Mouse (Mus musculus) CH12.LX (cell line): ENCODE data around the gene Smndc1. TPM values are rescaled to one million over a fixed set of nuclear protein-coding genes. Genes with fewer than 3 reads are reported as not detected.

ENCODE experiments used
- DNase-seq: peaks from one replicate; pipeline ENCODE4 v3.0.0-alpha.2; 2013; ENCODE audit errors: extremely low read depth
- H3K27ac ChIP-seq: 2 replicates; pipeline ENCODE4 v1.5.1; 2012; ENCODE audit warnings: low read depth, mild to moderate bottlenecking, control low read depth, moderate library complexity; ENCODE audit not compliant: insufficient read depth
- H3K27me3 ChIP-seq: replicated peaks from 2 replicates; pipeline ENCODE3; 2012; ENCODE audit warnings: inconsistent platforms
- H3K36me3 ChIP-seq, 2 experiments: replicated peaks in 1 of 2; 2 replicates each; pipeline versions ENCODE3 to v1.6.1; 2012; ENCODE audit warnings: inconsistent platforms in 1 of 2, low read length in 1 of 2, mild to moderate bottlenecking in 1 of 2, mixed read lengths in 1 of 2, moderate library complexity in 1 of 2; ENCODE audit not compliant: control insufficient read depth in 1 of 2, insufficient read depth in 1 of 2
- H3K4me1 ChIP-seq, 2 experiments: 2 replicates each; pipeline ENCODE4 v1.6.1; 2012; ENCODE audit warnings: inconsistent platforms in 1 of 2, moderate library complexity in 1 of 2; ENCODE audit not compliant: insufficient read depth in 2 of 2, control insufficient read depth in 1 of 2
- H3K4me2 ChIP-seq: 2 replicates; pipeline ENCODE4 v1.6.1; 2012; ENCODE audit warnings: low read depth, mild to moderate bottlenecking, control low read depth; ENCODE audit not compliant: poor library complexity, insufficient read depth, severe bottlenecking
- H3K4me3 ChIP-seq, 3 experiments: fragments of 150-350 bp in 1 of 3; sonication (generic) in 1 of 3; replicated peaks in 1 of 3; 2 replicates each; pipeline versions ENCODE3 to v1.5.1; 2011 to 2012; ENCODE audit warnings: low read depth in 2 of 3, low read length in 2 of 3, mild to moderate bottlenecking in 2 of 3, moderate library complexity in 2 of 3, control low read depth in 1 of 3, improper control_type of control experiment in 1 of 3, inconsistent platforms in 1 of 3, mixed read lengths in 1 of 3; ENCODE audit not compliant: poor library complexity in 1 of 3
- H3K79me2 ChIP-seq: replicated peaks from 2 replicates; pipeline ENCODE4 v1.6.1; 2012; ENCODE audit warnings: mild to moderate bottlenecking, moderate library complexity; ENCODE audit not compliant: control insufficient read depth, poor library complexity, insufficient read depth, severe bottlenecking; ENCODE audit errors: extremely low read depth
- H3K9ac ChIP-seq: 2 replicates; pipeline ENCODE4 v1.6.1; 2012; ENCODE audit warnings: low read depth, mild to moderate bottlenecking, control low read depth, moderate library complexity; ENCODE audit not compliant: insufficient read depth
- H3K9me3 ChIP-seq: replicated peaks from 2 replicates; pipeline ENCODE3; 2012; ENCODE audit warnings: low read length, inconsistent platforms, mixed read lengths
- CHD2 ChIP-seq: IDR thresholded peaks from 2 replicates; pipeline ENCODE4 v1.6.1; 2011; ENCODE audit warnings: low read length, improper control_type of control experiment
- E2F4 ChIP-seq: IDR thresholded peaks from 2 replicates; pipeline ENCODE4 v1.6.1; 2011; ENCODE audit warnings: low read depth, low read length, improper control_type of control experiment; ENCODE audit not compliant: insufficient replicate concordance
- EP300 ChIP-seq: IDR thresholded peaks from 2 replicates; pipeline ENCODE4 v1.6.1; 2011; ENCODE audit warnings: low read length, improper control_type of control experiment
- GABPA ChIP-seq: IDR thresholded peaks from 2 replicates; pipeline ENCODE4 v1.6.1; 2012; ENCODE audit warnings: low read depth, low read length, improper control_type of control experiment, inconsistent platforms; ENCODE audit not compliant: insufficient replicate concordance
- HCFC1 ChIP-seq: IDR thresholded peaks from 2 replicates; pipeline ENCODE4 v1.6.1; 2012; ENCODE audit warnings: low read depth, mild to moderate bottlenecking, inconsistent platforms, low read length, improper control_type of control experiment
- JUN ChIP-seq: IDR thresholded peaks from 2 replicates; pipeline ENCODE4 v1.6.1; 2011; ENCODE audit warnings: low read depth, mild to moderate bottlenecking, low read length, improper control_type of control experiment, moderate library complexity; ENCODE audit not compliant: insufficient read depth
- JUND ChIP-seq: conservative IDR thresholded peaks from 2 replicates; pipeline ENCODE4 v1.6.1; 2011; ENCODE audit warnings: low read depth, low read length, improper control_type of control experiment
- MXI1 ChIP-seq: IDR thresholded peaks from 2 replicates; pipeline ENCODE4 v1.6.1; 2011; ENCODE audit warnings: mild to moderate bottlenecking, low read depth, low read length, improper control_type of control experiment
- MYC ChIP-seq: IDR thresholded peaks from 2 replicates; pipeline ENCODE4 v1.6.1; 2011; ENCODE audit warnings: low read depth, mild to moderate bottlenecking, improper control_type of control experiment, low read length
- RCOR1 ChIP-seq: conservative IDR thresholded peaks from 2 replicates; pipeline ENCODE4 v1.6.1; 2012; ENCODE audit warnings: low read depth, mild to moderate bottlenecking, inconsistent platforms, low read length, improper control_type of control experiment
- SIN3A ChIP-seq: IDR thresholded peaks from 2 replicates; pipeline ENCODE4 v1.6.1; 2012; ENCODE audit warnings: low read length, improper control_type of control experiment, inconsistent platforms
- TBP ChIP-seq: conservative IDR thresholded peaks from 2 replicates; pipeline ENCODE4 v1.6.1; 2011; ENCODE audit warnings: low read depth, low read length, improper control_type of control experiment
- TCF12 ChIP-seq: IDR thresholded peaks from 2 replicates; pipeline ENCODE4 v1.6.1; 2014; ENCODE audit warnings: low read depth, mild to moderate bottlenecking, inconsistent platforms, low read length, improper control_type of control experiment
- ZC3H11A ChIP-seq: IDR thresholded peaks from 2 replicates; pipeline ENCODE4 v1.6.1; 2012; ENCODE audit warnings: low read depth, mild to moderate bottlenecking, inconsistent platforms, low read length, improper control_type of control experiment
- ZKSCAN1 ChIP-seq: IDR thresholded peaks from 2 replicates; pipeline ENCODE4 v1.6.1; 2012; ENCODE audit warnings: low read depth, inconsistent platforms, low read length, improper control_type of control experiment, borderline replicate concordance
- dilution Hi-C: fragments of 300-500 bp; cut with MboI; formaldehyde crosslinking; loops from 2 replicates; pipeline ENCODE4 v1.14.3; 2020; ENCODE audit warnings: low sequenced_read_pairs; ENCODE audit not compliant: extremely low pct_unique_long_range_greater_than_20kb, extremely low pct_ligation_motif_present
- in situ Hi-C: fragments of 300-500 bp; cut with MboI; formaldehyde crosslinking; loops from 3 replicates; pipeline ENCODE4 v1.14.3; 2019; ENCODE audit warnings: low sequenced_read_pairs, low pct_ligation_motif_present, low pct_unique_long_range_greater_than_20kb, mixed read lengths
- polyA plus RNA-seq: library from polyadenylated mRNA; unstranded; fragments of >175 nt; gene quantifications from 2 replicates; pipeline ENCODE4 v1.2.1, GENCODE M21; 2012; ENCODE audit warnings: low read depth; ENCODE audit not compliant: insufficient read length
- total RNA-seq, 2 experiments: library from RNA; depleted of rRNA; stranded (reverse); fragments of 300-350 nt in 1 of 2; fragments of >200 nt in 1 of 2; gene quantifications; 2 replicates each; pipeline ENCODE4 v1.2.3; 2012 to 2014

Smndc1 gene
- total and polyA plus RNA-seq, 3 experiments = 20.5 to 96.6 (median 41.3) TPM

- Histone ChIP-seq H3K9ac (no peak overlapping the region), H3K79me2 (no peaks in the 10 kb centered on the region), H3K9me3 (no peaks in the 10 kb centered on the region), H3K36me3 (peaks cover 0 to 3% of the 10 kb centered on the region in 2 experiments), H3K4me3 (no peak overlapping the region), H3K27ac (no peak overlapping the region), H3K27me3 (no peaks in the 10 kb centered on the region), H3K4me1 (peaks cover 17 to 67% of the 10 kb centered on the region in 2 experiments), H3K4me2 (no peak overlapping the region)
- no peak for DNase-seq
- no peak for TF ChIP-seq HCFC1
- TF ChIP-seq CHD2 = no peak
- no peak for TF ChIP-seq ZC3H11A
- dilution Hi-C loops = no loop called here
- in situ Hi-C loops = no loop called here
Observed at GRCm38 (mm10) chr19:53414650-53415049, 24.3 kb upstream of the Smndc1 start.

DNA sequence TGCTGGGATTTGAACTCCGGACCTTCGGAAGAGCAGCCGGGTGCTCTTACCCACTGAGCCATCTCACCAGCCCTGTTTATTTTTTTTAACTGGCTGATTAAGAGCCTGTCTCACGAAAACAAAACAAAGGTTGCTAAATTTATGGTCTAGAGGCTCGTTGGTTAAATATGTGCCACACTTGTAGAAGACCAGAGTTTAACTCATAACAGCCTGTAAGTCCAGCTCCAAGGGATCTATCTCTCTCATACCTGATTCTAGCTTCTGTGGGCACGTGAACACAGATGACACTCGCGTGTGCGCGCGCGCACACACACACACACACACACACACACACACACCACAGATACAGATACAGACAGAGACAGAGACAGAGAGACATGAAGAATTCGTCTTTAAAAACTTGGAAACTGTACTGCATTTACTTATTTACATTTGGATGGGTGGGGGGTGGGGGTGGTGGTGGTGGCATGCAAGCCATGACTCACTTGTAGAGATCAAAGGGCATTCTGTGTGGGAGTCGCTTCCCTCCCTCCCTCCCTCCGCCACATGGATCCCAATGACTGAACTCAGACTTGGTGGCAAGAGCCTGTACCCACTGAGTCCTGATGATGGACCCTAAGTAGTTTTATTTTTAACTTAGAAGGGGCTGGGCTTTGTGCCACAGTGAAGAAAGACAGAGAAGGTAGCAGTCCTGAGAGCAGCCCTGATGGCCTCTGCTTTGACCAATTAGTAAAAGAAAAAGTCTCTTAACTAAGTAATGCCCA lies 23.4 kb upstream of the Smndc1 start:
- Histone ChIP-seq H3K9me3 (no peaks in the 10 kb centered on the region), H3K4me2 (no peak overlapping the region), H3K4me3 (no peak overlapping the region), H3K36me3 (peaks cover 0 to 3% of the 10 kb centered on the region in 2 experiments), H3K27me3 (no peaks in the 10 kb centered on the region), H3K9ac (no peak overlapping the region), H3K4me1 (peaks cover 20 to 68% of the 10 kb centered on the region in 2 experiments), H3K79me2 (no peaks in the 10 kb centered on the region), H3K27ac (no peak overlapping the region)
- TF ChIP-seq RCOR1 = no peak
- TF ChIP-seq MYC = no peak
- TF ChIP-seq ZC3H11A = no peak
- no peak for TF ChIP-seq TCF12
- no peak for TF ChIP-seq MXI1
- TF ChIP-seq TBP = no peak
- TF ChIP-seq JUN = no peak
- TF ChIP-seq ZKSCAN1 = no peak
- no peak for TF ChIP-seq GABPA
- no peak for TF ChIP-seq SIN3A
- TF ChIP-seq EP300 = no peak
- no peak for TF ChIP-seq JUND
- TF ChIP-seq E2F4 = no peak
- DNase-seq = no peak
- in situ Hi-C loops = no loop called here
- dilution Hi-C loops = no loop called here
